Mouse (Mus musculus) G1E (cell line): ENCODE results near the gene Twf2. TPM values are rescaled to one million over a fixed set of nuclear protein-coding genes. Genes with fewer than 3 reads are reported as not detected.
A peak's percentile ranks its signal among the peaks of the same experiment; 100 is the strongest.

Experiments
- ATAC-seq: 2 replicates; pipeline ENCODE4 v1.8.0; 2016; ENCODE audit warnings: mild to moderate bottlenecking; ENCODE audit not compliant: insufficient number of reproducible peaks, poor library complexity, low FRiP score, severe bottlenecking; ENCODE audit errors: extremely low read depth
- DNase-seq: peaks from one replicate; pipeline ENCODE4 v3.0.0; 2012; ENCODE audit warnings: low spot score
- H3K27me3 ChIP-seq: 2 replicates; pipeline ENCODE4 v1.6.1; 2012; ENCODE audit warnings: mild to moderate bottlenecking, low read length, inconsistent platforms; ENCODE audit not compliant: insufficient read depth
- H3K36me3 ChIP-seq: replicated peaks from 2 replicates; pipeline ENCODE3; 2012; ENCODE audit warnings: mild to moderate bottlenecking, inconsistent platforms
- H3K4me1 ChIP-seq: 2 replicates; pipeline ENCODE4 v1.6.1; 2012; ENCODE audit warnings: low read depth, low read length, inconsistent platforms, mixed read lengths; ENCODE audit not compliant: insufficient read depth
- H3K4me3 ChIP-seq: 2 replicates; pipeline ENCODE4 v1.5.1; 2012; ENCODE audit warnings: low read depth, mild to moderate bottlenecking, inconsistent platforms, low read length, moderate library complexity, mixed read lengths
- H3K9me3 ChIP-seq: replicated peaks from 2 replicates; pipeline ENCODE4 v1.6.1; 2012; ENCODE audit warnings: inconsistent platforms
- CTCF ChIP-seq: IDR thresholded peaks from 2 replicates; pipeline ENCODE4 v1.5.1; 2012; ENCODE audit warnings: low read depth, low read length, inconsistent platforms, mixed read lengths
- GATA1 ChIP-seq: IDR thresholded peaks from 2 replicates; pipeline ENCODE4 v1.6.1; 2012; ENCODE audit warnings: borderline replicate concordance, low read length, inconsistent platforms, mixed read lengths
- GATA2 ChIP-seq: IDR thresholded peaks from 2 replicates; pipeline ENCODE4 v1.6.1; 2012; ENCODE audit warnings: low read depth, low read length, inconsistent platforms, borderline replicate concordance
- POLR2AphosphoS5 ChIP-seq: IDR thresholded peaks from 2 replicates; pipeline ENCODE4 v1.6.1; 2012; ENCODE audit warnings: low read depth, low read length, inconsistent platforms; ENCODE audit not compliant: insufficient replicate concordance
- TAL1 ChIP-seq: conservative IDR thresholded peaks from 2 replicates; pipeline ENCODE4 v1.6.1; 2012; ENCODE audit warnings: low read depth, low read length, inconsistent platforms, mixed read lengths
- polyA plus RNA-seq: library from polyadenylated mRNA; stranded (reverse); fragments of >175 nt; gene quantifications from 2 replicates; pipeline ENCODE4 v1.2.3, GENCODE M21; 2012
- total RNA-seq, 2 experiments: library from RNA; stranded (forward) in 1 of 2; stranded (reverse) in 1 of 2; fragments of 200-1000 nt in 1 of 2; fragments of >200 nt in 1 of 2; fragmentation: Nextera tagmentation in 1 of 2; gene quantifications; 2 replicates each; pipeline ENCODE4 v1.2.3; 2014 to 2017

Gene Twf2
- total and polyA plus RNA-seq, 3 experiments: 17.5 to 38.6 (median 35.7) TPM

DNA sequence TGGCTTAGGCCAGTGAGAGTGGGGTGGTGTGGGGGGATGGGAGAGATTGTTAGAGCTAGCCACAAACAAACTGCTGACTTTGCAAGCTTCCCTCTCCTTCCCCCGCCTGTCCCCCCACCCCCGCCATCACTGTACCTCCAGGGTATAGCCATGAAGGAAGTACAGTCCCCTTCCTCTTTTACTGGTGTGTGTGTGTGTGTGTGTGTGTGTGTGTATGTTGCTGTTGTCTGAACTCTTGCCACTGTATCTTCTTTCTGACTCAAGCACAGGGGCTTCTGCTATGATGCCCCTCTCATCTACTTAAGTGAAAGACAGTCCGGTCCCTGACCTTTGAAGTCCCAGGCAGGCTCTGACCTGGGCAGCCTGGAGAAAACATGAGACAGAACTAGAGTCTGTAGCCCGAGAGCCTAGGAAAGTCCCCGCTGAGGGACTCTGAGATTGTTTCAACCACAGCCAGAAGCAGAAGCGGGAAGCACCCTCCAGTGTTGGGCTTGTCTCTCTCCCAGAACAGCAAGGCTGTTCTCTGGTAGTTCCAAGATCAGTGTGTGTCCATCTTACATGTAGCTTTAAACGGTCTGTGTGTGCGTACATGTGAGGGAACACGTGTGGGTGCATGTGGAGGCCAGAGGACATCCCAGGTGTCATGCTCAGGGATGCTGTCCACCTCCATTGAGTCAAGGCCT lies 27.3 kb downstream of the Twf2 start:
- peak; percentile 42 for DNase-seq

GRCm38 (mm10) chr9:106230734-106231106 lies 27.8 kb downstream of the Twf2 start:
- H3K36me3 ChIP-seq: peaks cover 34% of the 10 kb centered on the region
- peaks cover 14% of the 10 kb centered on the region for H3K27me3 ChIP-seq
- H3K4me3 ChIP-seq: no peak overlapping the region
- H3K9me3 ChIP-seq: no peaks in the 10 kb centered on the region
- ATAC-seq (no peak), DNase-seq (no peak)
- TF ChIP-seq TAL1 (no peak), POLR2AphosphoS5 (no peak), GATA1 (no peak), GATA2 (no peak), CTCF (peak; percentile 14; the same call in 1 of the 2 replicates)
- peaks cover 19% of the 10 kb centered on the region for H3K4me1 ChIP-seq

More for the DNA sequence above, 27.3 kb downstream of the Twf2 start:
- peaks cover 29% of the 10 kb centered on the region for H3K36me3 ChIP-seq
- no peak overlapping the region for H3K4me3 ChIP-seq
- TF ChIP-seq TAL1: no peak
- TF ChIP-seq POLR2AphosphoS5: no peak
- TF ChIP-seq CTCF: no peak
- TF ChIP-seq GATA1: no peak
- no peak for TF ChIP-seq GATA2
- H3K4me1 ChIP-seq: peaks cover 19% of the 10 kb centered on the region
- H3K27me3 ChIP-seq: peaks cover 19% of the 10 kb centered on the region
- no peaks in the 10 kb centered on the region for H3K9me3 ChIP-seq
- ATAC-seq: peak; percentile 34

- Histone ChIP-seq H3K4me3 (no peak overlapping the region), H3K36me3 (peaks cover 39% of the 10 kb centered on the region), H3K27me3 (peaks cover 9% of the 10 kb centered on the region), H3K9me3 (no peaks in the 10 kb centered on the region), H3K4me1 (peaks cover 19% of the 10 kb centered on the region)
- DNase-seq (no peak), ATAC-seq (no peak)
- no peak for TF ChIP-seq GATA2
- no peak for TF ChIP-seq CTCF
- TF ChIP-seq GATA1: no peak
- TF ChIP-seq TAL1: no peak
- no peak for TF ChIP-seq POLR2AphosphoS5
These were observed 28.3 kb downstream of the Twf2 start for GRCm38 (mm10) chr9:106231220-106231619.

DNA sequence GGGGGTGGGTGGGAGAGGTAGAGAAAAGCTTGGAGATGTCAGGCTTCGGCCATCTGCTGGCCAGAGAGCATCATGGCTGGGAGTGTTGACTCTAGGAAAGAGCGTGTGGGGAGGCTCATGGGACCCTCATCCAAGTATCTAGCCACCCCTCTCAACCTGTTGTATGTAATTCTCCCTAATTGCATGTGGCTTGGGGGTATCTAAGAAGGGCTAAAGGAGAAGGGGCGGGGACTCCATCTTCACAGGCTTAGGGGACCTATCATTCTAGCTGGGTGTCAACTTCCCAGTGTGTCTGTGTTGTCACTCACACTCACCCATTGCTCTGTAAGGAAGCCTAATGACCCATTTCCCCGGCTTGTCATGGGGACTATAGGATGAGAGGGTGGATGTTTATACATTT lies 28.9 kb downstream of the Twf2 start:
- no peak for TF ChIP-seq CTCF
- TF ChIP-seq TAL1: no peak
- TF ChIP-seq GATA2: no peak
- TF ChIP-seq GATA1: no peak
- TF ChIP-seq POLR2AphosphoS5: no peak

GRCm38 (mm10) chr9:106232956-106233355 lies 30.0 kb downstream of the Twf2 start:
- H3K9me3 ChIP-seq: no peaks in the 10 kb centered on the region
- H3K27me3 ChIP-seq: 0 out of 2 replicates have a peak, but pooled peaks cover 5% of the 10 kb centered on the region
- H3K36me3 ChIP-seq: peaks cover 56% of the 10 kb centered on the region
- no peak for TF ChIP-seq POLR2AphosphoS5
- peaks cover 19% of the 10 kb centered on the region for H3K4me1 ChIP-seq
- no peak for DNase-seq
- H3K4me3 ChIP-seq: no peak overlapping the region
- ATAC-seq: no peak

More for the DNA sequence above, 28.9 kb downstream of the Twf2 start:
- peaks cover 45% of the 10 kb centered on the region for H3K36me3 ChIP-seq
- H3K9me3 ChIP-seq: no peaks in the 10 kb centered on the region
- no peak overlapping the region for H3K4me3 ChIP-seq
- H3K4me1 ChIP-seq: peaks cover 19% of the 10 kb centered on the region
- H3K27me3 ChIP-seq: 0 out of 2 replicates have a peak, but pooled peaks cover 5% of the 10 kb centered on the region
- no peak for DNase-seq
- no peak for ATAC-seq

DNA sequence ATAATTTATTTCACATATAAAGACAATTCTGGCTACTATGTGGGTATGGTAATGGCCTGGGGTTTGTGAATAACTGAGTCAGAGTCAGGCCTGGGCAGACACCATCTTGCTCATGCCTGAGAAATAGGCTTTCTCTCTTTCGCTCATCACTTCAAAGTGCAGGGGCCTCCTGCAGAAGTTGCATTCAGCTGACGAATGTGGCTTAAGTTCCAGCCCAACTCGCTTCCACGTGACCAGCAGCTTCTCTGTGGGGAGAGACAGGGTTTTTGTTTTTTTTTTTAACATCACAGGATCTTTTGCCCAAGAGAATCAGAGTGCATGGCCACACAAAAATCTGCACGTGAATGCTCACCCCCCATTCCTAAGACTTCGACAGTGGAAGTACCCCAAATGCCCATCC lies 31.0 kb downstream of the Twf2 start:
- DNase-seq: no peak
- 0 out of 2 replicates have a peak, but pooled peaks cover 5% of the 10 kb centered on the region for H3K27me3 ChIP-seq
- no peaks in the 10 kb centered on the region for H3K9me3 ChIP-seq
- peaks cover 66% of the 10 kb centered on the region for H3K36me3 ChIP-seq
- peaks cover 16% of the 10 kb centered on the region for H3K4me1 ChIP-seq
- ATAC-seq: no peak
- H3K4me3 ChIP-seq: no peak overlapping the region
- no peak for TF ChIP-seq GATA2
- no peak for TF ChIP-seq GATA1
- TF ChIP-seq POLR2AphosphoS5: no peak
- TF ChIP-seq CTCF: no peak
- no peak for TF ChIP-seq TAL1
